Mouse (Mus musculus) left cerebral cortex, postnatal 14 days (tissue): ENCODE measurements around the gene Tmem163. TPM values are rescaled to one million over a fixed set of nuclear protein-coding genes. Genes with fewer than 3 reads are reported as not detected.

Experiments
- DNase-seq, 2 experiments: peaks; one replicate each; pipeline ENCODE4 v3.0.0; 2021 to 2022; ENCODE audit warnings: low spot score in 2 of 2, mixed read lengths in 1 of 2
- intact Hi-C: fragments of 180-260 bp; cut with DNase I; formaldehyde crosslinking; loops from one replicate; pipeline ENCODE4 v1.15.1; 2025
- total RNA-seq, 2 experiments: library from RNA; stranded (reverse); gene quantifications; 2 replicates each; pipeline ENCODE4 v1.2.3; 2021

Gene Tmem163
- total RNA-seq, 2 experiments from 2014 or later, result 34.3 to 37.5 TPM

DNA sequence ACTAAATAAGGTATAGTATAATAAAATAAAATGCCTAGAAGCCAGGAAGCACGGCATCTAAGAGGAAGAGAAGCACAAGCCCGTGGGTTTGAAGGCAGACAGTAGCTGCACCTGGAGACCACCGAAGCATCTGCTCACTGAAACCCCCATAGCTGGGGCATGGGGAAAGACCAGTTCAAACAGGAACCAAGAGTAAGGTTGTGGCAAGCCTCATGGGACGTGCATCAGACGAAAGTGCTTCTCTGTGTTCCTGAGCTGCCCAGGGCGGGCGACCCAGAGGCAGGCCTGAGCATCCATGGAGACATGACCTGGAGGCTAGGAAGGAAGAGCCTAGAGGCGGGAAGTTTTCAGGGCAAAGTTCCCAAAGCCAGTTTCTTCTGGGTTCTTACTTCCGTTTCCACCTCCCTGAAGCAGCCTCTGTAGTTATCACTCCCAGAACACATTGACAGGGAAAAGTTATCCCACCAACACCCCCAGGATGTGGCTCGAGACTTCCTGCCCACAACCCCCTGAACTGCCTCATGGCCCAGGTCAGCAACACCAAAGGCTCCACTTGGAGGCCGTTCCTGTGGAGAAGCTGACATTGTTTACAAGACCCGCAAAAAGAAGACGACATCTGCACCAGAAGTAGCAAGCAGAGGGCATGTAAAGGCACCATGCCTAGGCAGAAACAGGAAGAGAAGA is 16.8 kb downstream of the Tmem163 start:
- intact Hi-C loops, result no loop called here
- no peak for DNase-seq

DNA sequence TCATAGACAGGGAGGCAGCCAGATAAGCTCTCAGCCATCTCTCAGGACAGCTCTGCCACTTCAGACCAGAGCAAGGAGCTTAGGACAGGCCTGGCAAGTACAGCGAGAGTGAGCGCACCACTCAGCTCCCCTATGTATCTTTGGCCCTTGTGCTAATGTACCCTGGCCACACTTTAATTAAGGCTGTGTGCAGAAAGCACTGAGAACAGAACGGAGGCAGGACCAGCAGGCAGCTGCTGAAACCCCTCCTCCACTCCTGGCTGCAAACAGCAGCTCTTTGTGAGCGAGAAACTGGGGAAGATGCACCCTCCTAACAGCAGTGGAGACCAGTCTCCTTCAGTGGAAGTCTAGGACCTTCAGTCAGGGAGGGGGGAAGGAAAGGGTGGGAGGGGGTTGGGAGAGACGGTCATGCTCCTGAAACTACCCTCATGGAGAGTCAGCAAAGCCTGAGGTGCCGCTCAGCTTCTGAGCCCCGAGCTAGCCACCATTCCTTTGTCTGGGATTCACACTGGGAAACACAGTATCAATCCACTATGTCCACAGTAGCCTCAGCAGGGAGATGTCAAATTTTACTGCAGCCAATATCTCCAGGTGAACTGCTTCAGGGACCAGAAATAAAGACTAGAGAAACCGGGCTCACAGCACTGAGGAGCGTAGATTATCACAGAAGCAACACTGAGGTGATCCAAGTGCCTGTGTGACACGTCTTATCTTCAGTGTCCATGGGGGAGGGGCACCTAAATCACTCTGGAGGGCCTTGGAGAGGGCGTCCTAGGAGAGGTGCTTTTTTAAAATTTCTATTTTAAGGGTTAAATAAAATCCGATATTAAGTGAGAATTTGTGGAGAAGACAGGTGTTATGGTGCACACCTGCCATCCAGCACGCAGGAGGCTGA is 18.0 kb downstream of the Tmem163 start:
- peak; percentile 30 to 33 for DNase-seq

DNA sequence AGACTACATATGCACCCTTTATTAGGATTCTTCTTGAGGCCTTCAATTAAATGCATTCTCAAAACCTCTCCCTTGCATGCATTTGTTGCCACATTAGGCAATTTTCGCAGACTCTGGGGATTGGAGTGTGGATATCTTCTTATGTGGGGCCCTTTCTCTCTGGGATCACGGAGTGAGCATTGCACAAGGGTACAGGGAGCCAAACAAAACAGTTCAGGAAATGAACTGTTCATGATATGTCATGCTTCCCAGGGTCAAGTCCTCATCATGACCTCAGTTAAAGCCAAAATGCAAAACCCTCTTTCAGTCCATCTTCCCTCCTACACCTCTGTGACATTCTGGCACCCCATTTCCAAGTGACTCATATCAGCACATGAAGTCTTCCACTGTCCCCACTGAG is 27.8 kb downstream of the Tmem163 start:
- intact Hi-C loops, result no loop called here

More for the DNA sequence above, 18.0 kb downstream of the Tmem163 start:
- intact Hi-C loops, result no loop called here

DNA sequence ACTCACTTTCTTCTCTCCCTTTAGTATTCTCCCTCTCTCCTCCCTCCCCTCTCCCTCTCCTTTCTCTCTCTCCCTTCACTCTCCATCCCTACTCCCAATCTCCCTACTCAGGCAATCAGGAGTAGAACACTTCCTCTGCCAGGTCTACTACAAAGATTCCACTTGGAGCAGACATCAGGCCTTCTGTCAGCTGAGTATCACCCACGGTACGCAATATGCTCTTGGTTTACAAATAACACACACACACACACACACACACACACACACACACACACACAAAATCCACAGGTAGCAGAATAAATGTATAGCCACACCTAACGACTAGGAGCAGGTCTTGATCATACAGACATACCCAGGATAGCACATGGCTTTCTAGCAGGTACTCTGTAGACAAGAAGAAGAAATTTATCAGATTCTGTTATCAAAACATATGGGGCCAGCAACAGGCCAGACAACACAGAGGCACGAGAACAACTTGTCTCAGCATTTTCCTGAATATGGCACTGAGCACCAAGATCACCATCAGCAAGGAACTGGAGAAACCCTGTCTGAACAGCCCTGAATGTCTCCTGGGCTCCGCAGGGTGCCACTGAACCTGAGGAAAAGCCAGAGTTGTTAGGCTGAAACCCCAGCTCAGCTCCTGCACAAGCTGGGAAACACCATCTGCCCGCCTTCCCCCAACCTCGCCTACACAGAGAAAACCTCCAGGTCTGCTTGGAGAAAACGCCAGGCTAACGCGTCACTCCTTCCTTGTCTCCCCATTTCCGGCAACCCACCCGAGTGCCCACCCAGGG is 36.2 kb downstream of the Tmem163 start:
- no peak for DNase-seq
- intact Hi-C loops, result no loop called here

More for the DNA sequence above, 27.8 kb downstream of the Tmem163 start:
- DNase-seq, result no peak

DNA sequence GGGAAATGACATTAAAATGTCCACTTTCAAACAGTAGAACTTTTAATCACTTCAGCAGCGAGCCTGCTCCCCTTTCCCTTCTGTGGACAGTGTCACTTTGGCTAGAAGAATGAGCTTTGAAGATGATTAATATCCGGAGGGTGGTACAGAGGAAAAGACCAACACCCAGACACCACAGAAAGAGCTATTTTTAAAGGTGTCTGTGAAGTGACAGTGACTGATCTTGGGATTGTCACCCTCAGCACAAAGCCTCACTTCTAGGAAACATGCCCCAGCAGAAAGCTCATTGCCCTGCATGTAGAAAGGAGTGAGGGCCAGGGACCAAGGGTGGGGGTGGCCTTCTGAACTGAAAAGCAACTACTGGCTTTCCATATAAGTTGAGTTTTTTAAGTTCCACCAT is 41.4 kb downstream of the Tmem163 start:
- intact Hi-C loops, result no loop called here

DNA sequence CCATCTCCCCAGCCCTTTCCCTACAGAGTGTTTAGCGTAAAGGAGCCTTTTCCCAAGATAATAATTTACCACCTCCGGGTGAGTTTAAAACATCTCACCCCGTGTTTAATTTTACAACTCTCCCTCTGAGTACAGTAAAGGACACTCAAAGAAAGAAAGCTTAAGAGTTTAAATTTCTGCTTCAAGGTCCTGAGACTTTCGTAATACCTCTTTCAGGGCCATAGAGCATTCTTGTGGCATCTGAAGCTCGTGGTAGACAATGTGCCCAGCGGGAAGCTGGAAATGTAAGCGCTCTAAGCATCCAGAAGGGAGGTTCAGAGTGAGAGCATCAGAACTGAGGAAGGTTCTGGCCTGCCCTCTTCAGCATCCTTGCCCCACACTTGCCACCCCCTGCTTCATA is 52.2 kb downstream of the Tmem163 start:
- no peak for DNase-seq
- intact Hi-C loops, result no loop called here

More for the DNA sequence above, 41.4 kb downstream of the Tmem163 start:
- DNase-seq, result no peak

DNA sequence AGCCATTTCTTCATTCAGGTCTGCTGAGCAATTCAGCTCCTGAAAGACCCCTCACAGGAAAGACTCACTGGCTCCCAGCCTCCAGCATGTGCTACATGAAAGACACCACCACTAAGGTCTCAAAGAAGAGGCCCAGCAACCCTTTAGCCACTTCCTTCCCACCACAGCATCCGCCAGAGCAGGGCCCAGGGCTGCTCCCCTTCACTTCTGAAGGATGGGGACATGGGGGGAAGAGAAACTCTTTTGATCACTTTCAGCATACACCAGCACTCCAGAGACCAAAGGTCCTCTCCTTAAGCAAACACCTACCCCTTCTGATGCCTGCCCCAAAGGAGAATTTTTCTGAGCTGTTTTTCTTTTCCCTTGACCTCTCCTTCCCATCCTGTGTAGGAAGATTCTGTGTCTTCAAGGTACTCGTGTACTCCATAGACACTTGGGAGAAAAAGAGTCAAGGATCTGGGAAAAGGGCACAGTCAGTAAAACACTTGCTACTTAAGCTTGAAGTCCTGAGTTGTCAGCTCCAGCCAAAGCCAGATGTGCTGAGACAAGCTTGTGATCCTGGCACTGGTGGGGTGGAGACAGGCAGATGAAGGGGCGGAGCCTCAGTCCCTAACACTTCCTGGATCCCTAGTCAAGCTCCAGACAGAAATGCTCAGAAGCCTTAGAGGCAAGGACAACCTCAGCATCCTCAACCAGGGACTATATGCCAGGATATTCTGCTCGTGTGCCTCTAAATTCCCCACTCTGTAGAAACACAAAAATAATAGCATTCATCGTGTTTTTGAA is 53.6 kb downstream of the Tmem163 start:
- no peak for DNase-seq
- intact Hi-C loops, result no loop called here

DNA sequence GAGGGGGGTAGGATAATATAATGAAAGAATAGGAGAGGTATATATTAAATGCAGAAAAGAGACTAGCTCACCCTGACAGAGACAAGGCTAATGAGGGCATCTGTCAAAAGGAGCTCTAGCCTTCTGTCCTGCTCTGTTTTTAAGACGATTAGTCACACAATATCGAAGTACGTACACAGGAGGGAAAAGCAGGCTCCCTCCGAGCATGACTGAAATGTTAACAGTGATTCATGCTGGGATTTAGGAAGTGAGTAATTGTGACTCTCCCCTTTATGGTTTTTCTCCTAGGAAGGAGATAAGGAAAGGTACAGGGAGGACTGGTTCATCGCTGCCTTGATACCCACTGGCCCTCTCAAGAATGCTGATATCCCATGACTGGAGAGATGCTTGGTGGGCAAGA is 57.0 kb downstream of the Tmem163 start:
- no peak for DNase-seq
- intact Hi-C loops, result no loop called here

DNA sequence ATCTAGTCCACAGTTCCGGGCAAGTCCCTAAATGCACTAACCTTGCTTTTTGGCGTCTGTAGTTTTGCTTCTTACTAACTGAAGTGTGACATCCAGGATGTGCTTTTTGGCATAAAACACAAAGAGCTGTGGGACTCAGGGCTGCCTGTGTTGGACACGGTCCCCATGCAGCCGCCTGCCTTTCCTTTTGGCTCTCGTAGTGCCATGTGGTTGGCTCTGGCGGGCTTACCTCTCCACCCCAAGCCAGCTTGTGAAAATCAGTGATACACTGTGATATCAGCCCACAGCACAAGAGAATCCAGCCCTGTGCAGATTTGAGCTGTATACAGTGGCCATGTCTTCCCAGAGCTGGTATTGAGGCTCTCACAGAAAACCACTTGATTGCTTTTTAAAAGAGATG is 60.3 kb downstream of the Tmem163 start:
- intact Hi-C loops, result no loop called here
- DNase-seq, result no peak

DNA sequence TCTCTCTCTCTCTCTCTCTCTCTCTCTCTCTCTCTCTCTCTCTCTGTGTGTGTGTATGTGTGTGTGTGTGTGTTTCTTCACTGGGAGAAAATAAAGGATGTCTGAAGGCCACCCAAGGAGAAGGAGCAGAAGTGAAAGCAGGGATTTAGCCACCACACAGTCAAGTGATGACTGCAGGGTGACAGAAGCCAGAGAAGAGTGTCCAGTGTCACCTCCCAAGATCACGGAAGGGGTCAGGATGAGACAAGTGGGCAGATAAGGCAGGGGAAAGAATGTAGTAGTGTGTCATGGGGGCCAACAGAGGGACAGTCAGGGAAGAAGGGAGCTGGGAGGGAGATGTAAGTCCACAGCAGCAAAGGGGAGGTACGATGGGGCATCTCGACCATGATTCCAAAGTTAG is 69.0 kb downstream of the Tmem163 start:
- DNase-seq, result no peak
- intact Hi-C loops, result no loop called here

DNA sequence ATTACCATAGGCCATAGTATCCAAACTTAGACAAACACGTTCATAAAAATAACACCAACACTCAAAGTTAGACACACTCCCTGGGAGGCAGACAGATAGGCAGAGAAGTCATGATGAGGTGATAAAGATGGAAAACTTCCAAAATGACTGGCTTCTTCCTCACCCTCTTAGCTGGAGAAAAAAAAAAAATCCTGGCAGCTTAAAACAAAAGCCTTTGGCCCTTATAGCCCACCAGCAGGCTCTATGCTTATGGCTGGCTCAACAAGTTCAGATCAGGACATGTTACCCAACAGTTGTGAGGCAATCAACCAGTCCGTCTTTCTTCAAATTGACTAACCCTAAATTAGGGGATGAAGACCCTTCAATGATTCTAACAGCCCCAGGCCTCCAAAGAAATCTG is 69.5 kb downstream of the Tmem163 start:
- intact Hi-C loops, result no loop called here
- no peak for DNase-seq

DNA sequence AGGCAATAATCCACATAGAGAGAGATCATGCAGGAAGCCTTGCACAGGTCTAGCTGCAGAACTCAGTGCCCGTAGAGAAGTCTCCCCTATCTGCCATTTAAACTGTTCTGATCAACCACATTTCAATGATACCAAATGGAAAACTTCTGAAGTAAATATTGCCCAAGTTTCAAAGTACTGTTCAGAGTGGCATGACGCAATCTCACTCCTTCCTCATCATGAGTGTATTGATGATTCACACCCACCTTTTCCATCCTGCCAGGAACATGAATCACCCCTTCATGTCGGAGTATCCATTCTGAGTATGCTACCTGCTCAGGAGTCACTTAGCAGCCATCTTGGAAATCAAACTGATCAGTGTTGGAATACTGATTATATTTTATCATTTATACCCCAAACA is 71.0 kb downstream of the Tmem163 start:
- intact Hi-C loops, result no loop called here
- no peak for DNase-seq

DNA sequence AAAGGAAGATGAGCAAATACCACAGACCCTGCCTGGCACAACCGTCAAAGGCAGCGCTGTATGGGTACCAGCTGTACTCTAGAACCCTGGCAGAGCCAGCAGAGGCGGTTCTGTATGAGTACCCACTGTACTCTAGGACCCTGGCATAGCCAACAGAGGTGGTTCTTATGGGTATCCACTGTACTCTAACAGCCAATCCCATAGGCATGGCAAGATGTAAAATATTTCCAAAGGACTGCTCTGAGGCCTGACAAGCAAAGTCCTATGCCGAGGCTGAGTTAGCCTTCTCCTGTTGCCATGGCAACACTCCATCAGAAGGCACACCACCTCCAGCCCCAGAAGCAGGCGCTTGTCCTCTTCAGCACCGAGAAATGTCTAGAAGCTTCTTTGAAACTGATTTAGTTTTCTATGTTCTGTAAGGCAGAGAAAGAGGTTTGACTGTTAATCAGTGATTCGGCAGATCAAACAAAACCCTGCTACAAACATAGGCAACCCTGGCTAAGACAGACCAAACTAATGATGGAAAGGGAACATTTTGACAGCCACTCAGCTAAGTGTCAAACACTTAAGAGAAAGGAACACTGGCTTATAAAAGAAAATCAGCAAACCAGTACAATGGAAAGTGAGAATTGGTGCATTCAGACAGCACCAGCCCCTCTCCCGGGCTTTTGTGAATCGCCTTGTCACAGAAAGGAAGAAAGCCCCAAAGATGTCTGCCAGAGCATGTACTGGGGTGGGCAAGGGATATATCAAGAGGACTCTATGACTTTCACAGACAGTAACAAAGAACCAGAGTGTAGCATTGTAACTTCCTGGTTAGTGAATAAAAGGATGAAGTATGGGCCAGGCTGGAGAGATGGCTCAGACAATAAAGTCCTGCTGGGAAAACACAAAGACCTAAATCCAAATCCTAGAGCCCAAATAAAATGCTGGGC is 75.4 kb downstream of the Tmem163 start:
- intact Hi-C loops, result no loop called here
- DNase-seq, result peak; percentile 26 to 28

DNA sequence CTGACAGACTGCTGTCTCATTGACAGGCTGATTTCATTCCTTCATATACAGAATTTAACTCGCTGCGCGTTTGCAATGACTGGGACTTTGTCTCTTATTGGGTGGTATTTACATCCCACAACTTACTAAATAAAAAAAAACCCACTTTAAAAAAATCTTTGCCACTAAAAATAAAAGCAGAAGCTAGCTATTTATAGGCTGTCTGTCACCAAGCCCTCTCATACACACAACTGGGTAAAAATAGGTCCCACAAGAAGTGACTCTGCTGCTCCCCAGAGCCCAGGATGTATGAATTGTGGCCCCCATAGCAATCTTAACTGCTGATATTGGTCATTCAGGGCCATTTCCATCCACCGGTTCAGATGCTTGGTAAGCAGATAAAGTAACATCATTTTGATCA is 83.2 kb downstream of the Tmem163 start:
- intact Hi-C loops, result no loop called here
- DNase-seq, result no peak

DNA sequence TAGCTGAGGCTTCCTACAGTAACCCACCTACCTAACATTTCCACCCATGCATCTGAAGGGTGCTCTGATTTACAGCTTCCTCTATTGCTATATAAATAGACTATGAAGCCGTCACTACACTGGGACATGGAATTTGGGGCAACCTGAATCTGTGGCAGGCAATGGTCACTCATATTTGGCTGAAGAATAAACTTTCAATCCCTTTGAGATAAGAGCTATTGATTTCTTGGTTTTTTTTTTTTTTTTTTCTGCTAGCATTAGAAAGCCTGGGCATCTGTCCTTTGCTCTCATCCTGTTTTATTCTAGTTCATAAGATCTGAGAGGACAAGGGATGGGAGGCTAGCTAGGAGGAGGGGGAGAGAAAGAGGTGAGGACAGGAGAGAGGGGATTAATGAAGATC is 83.6 kb downstream of the Tmem163 start:
- intact Hi-C loops, result no loop called here
- DNase-seq, result no peak

DNA sequence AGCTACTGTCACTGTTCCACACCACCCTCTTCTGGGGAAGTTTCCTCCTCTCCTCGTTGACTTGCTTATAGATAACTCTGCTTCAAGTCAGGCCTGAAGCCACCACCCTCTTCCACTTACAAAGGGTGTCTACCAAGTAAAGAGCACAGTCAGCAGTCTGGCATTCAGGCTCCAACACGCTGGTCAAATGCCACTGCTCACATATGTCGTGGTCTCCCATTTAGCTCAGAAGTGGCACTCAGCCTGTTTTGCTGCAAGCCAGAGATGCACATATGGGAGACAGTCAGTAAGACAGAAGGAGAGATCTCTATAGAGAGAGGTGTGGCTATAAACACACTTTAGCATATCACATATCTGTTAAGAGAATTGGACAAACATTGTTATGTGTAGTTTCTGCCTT is 89.8 kb downstream of the Tmem163 start:
- DNase-seq, result no peak
- intact Hi-C loops, result no loop called here

DNA sequence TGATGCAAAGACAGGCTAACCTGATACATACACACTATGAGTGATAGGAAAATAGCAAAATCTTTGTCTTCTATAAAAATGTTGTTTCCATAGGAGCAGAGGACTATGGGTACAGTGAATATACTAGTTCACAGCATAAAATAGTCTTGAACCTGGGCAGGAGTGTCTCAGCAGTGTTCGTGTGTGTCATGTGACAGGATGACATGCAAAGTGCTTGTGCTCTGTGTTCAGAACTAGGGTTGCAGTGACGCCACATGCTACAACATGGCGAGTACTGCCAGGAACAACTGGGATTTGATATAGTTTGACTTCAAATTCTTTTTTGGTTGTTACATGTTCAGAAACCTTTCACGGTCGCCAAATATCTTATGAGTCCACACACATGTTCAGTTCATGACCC is 92.3 kb downstream of the Tmem163 start:
- DNase-seq, result no peak
- intact Hi-C loops, result no loop called here

DNA sequence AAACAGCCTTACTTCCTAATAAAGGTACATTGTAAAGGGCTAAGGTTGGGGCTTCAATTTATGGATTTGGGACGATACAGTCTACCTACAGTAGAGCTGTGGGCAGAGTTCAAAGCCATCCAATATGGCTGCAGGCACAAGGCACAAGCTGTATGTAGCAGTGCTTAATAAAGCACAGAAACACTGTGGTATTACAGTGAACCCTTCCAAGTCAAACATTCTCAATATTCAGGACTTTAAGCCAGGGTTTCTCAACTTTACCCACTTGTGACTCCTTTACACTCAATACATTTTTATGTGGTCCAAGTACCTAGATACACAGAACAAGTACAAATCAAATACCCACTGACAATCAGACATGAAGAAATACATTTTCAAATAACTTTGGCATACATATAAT is 93.2 kb downstream of the Tmem163 start:
- no peak for DNase-seq
- intact Hi-C loops, result no loop called here
